Mouse (Mus musculus): ENCODE measurements around the gene Itgal. TPM values are rescaled to one million over a fixed set of nuclear protein-coding genes. Genes with fewer than 3 reads are reported as not detected.
"Not testable (repeated sequence)": the region's sequence is repeated elsewhere in the genome, so short reads cannot be mapped to it uniquely, and the experiment has no call there.

Itgal gene
- polyA plus RNA-seq (2015; fragmentation: Nextera tagmentation; extraction: Ambion mirVana) = 4.1 and 5.2 TPM in 2 replicates

DNA sequence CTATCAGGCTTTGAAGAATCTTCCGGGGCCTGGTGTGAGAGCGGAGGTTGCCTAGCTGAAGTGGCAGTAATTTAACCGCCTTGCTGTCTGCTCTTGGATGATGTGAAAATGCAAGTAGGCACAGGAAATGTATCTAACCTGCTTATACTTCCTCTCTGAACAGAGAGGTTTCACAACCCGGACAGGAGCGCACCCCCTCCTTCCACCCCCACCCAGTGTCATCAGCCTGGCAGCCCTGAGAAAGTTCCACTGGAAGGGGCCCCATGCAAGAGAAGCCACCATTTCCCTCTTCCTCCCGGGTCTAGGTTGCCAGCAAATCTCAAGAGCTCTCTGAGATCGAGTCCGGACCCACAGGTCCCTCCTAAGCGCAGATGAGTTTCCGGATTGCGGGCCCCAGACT, at the start of gene Itgal:
Gene Itgal, plus strand, starts transcription at position 163 of the 400 bp plus-strand sequence.
- Histone ChIP-seq H3K27me3 (no peaks in the 10 kb centered on the region), H3K9me3 (replicated peaks) (no peaks in the 10 kb centered on the region), H3K36me3 (no peaks in the 10 kb centered on the region), H3K27ac (peak within 1 kb of the TSS; percentile 19; the same call in 1 of the 2 replicates), H3K4me1 (replicated peaks) (peaks cover 13% of the 10 kb centered on the region), H3K4me3 (replicated peaks) (peak within 1 kb of the TSS; percentile 25), H3K9ac (0 out of 2 replicates have a peak within 1 kb of the TSS, but pooled peaks have one; percentile 33), H3K4me2 (peak within 1 kb of the TSS; percentile 42)
- DNase-seq = no peak
- no peak for ATAC-seq (ENCODE audit: low read depth)
- 29% methylated on average over 11 of the region's 11 CpGs for WGBS (ENCODE audit: insufficient replicate concordance)

DNA sequence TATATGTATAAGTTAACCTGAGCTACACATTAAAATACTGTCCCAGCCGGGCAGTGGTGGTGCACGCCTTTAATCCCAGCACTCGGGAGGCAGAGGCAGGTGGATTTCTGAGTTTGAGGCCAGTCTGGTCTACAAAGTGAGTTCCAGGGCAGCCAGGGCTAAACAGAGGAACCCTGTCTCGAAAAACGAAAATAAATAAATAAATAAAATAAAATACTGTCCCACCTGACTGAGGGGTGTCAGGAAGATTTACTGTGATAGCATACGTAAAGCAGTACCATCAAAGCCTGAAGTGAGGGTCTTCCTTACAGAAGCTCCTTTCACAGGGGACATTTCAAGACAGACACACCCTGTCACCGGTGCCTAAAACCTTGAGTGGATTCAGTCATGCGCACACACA, 45.5 kb upstream of the Itgal start:
- not testable (repeated sequence) for ATAC-seq (ENCODE audit: low read depth); H3K27ac ChIP-seq; H3K27me3 ChIP-seq; H3K4me2 ChIP-seq; DNase-seq; H3K9ac ChIP-seq; H3K4me3 ChIP-seq (replicated peaks); H3K9me3 ChIP-seq (replicated peaks)
- H3K36me3 ChIP-seq = peaks cover 34% of the 10 kb centered on the region
- H3K4me1 ChIP-seq (replicated peaks) = peaks cover 44% of the 10 kb centered on the region
- whole genome bisulfite sequencing (ENCODE audit: insufficient replicate concordance) = 82% methylated on average over 8 of the region's 8 CpGs

DNA sequence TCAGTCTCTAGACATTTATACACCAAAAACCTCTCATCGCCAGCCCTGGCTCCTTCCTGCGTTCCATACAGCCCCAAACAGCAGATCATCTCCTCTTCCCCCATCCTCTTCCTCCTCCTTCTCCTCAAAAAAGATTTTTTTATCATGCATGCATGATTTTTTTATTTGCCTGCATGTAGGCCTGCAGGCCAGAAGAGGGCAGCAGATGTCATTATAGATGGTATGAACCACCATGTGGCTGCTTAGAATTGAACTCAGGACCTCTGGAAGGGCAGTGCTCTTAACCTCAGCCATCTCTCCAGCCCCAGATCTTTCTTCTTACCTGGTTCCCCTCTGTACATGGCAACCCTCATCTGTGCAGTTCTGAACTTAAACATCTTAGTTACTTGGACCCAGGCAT, 43.6 kb upstream of the Itgal start:
- Histone ChIP-seq H3K36me3 (peaks cover 29% of the 10 kb centered on the region), H3K9ac (no peak overlapping the region), H3K4me3 (replicated peaks) (no peak overlapping the region), H3K27ac (peak overlapping the region; percentile 94), H3K9me3 (replicated peaks) (no peaks in the 10 kb centered on the region), H3K27me3 (no peaks in the 10 kb centered on the region), H3K4me1 (replicated peaks) (peaks cover 43% of the 10 kb centered on the region), H3K4me2 (no peak overlapping the region)
- WGBS (ENCODE audit: insufficient replicate concordance) = 62% methylated on average over 2 of the region's 2 CpGs
- DNase-seq = no peak
- no peak for ATAC-seq (ENCODE audit: low read depth)

DNA sequence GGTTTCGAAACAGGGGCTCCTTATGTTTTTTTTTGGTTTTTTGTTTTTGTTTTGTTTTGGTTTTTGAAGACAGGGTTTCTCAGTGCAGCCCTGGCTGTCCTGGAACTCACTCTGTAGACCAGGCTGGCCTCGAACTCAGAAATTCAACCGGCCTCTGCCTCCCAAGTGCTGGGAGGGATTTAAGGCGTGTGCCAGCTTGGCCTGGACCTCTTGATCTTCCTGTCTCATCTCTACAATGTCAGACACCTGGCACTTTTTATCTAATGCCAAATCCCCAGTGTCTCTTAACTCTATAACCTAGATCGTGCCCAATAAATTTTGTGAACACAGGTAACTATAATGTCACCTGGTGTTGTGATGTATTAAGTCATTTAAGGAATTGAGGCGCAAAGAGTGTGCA, 42.7 kb upstream of the Itgal start:
- DNase-seq = no peak
- H3K4me3 ChIP-seq (replicated peaks) = peak overlapping the region; percentile 77
- no peak for ATAC-seq (ENCODE audit: low read depth)
- H3K27ac ChIP-seq = peak overlapping the region; percentile 94
- peaks cover 52% of the 10 kb centered on the region for H3K4me1 ChIP-seq (replicated peaks)
- H3K9me3 ChIP-seq (replicated peaks) = no peaks in the 10 kb centered on the region
- WGBS (ENCODE audit: insufficient replicate concordance) = 69% methylated on average over 6 of the region's 6 CpGs
- no peaks in the 10 kb centered on the region for H3K27me3 ChIP-seq
- H3K9ac ChIP-seq = peak overlapping the region; percentile 82
- peak overlapping the region; percentile 97 for H3K4me2 ChIP-seq
- H3K36me3 ChIP-seq = peaks cover 32% of the 10 kb centered on the region

DNA sequence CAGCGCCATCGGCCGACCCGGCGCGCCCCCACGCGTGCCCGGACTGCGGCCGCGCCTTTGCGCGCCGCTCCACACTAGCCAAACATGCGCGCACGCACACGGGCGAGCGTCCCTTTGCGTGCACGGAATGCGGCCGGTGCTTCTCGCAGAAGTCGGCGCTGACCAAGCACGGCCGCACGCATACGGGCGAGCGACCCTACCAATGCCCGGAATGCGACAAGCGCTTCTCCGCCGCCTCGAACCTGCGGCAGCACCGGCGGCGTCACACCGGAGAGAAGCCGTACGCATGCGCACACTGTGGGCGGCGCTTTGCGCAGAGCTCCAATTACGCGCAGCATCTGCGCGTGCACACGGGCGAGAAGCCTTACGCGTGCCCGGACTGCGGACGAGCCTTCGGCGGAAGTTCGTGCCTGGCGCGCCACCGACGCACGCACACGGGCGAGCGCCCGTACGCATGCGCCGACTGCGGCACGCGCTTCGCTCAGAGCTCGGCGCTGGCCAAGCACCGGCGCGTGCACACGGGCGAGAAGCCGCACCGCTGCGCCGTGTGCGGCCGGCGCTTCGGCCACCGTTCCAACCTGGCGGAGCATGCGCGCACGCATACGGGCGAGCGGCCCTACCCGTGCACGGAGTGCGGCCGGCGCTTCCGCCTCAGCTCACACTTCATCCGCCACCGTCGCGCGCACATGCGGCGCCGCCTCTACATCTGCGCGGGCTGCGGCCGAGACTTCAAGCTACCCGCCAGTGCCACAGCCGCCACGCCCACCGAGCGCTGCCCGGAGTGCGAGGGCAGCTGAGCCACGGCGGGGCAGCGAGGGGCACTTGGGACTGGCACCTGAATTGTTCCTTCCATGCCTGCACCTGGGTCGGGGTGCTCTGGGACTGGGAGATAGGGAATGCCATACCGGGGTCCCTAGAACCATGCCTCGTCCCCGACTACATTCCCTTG, 42.0 kb upstream of the Itgal start:
- WGBS (ENCODE audit: insufficient replicate concordance) = under 1% methylated on average over 136 of the region's 136 CpGs
- Histone ChIP-seq H3K4me2 (peak overlapping the region; percentile 97), H3K4me1 (replicated peaks) (peaks cover 59% of the 10 kb centered on the region), H3K27me3 (no peaks in the 10 kb centered on the region), H3K4me3 (replicated peaks) (peak overlapping the region; percentile 77), H3K9me3 (replicated peaks) (no peaks in the 10 kb centered on the region), H3K36me3 (peaks cover 32% of the 10 kb centered on the region), H3K9ac (peak overlapping the region; percentile 82), H3K27ac (peak overlapping the region; percentile 94)
- peak; percentile 91 for DNase-seq
- peak; percentile 89 for ATAC-seq (ENCODE audit: low read depth)

DNA sequence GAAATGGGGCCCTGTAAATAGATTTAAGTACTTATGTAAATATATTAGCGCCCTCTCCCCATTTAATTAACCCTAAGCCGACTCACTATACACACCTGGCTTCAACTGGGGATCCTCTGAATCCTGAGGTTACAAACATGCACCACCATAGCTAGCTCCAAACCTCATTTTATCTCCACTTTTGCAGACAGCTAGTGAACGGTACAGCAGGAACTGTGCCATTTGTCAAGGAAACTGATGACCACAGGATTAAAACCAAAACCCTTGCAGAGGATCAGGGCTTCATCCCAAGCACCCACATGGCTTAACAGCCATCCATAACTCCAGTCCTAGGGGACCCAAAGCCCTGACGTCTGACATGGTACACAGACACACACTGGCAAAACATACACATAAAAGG, 41.1 kb upstream of the Itgal start:
- H3K4me3 ChIP-seq (replicated peaks) = peak overlapping the region; percentile 77
- H3K36me3 ChIP-seq = peaks cover 24% of the 10 kb centered on the region
- peak overlapping the region; percentile 82 for H3K9ac ChIP-seq
- WGBS (ENCODE audit: insufficient replicate concordance) = 15% methylated on average over 4 of the region's 4 CpGs
- no peak for ATAC-seq (ENCODE audit: low read depth)
- H3K27ac ChIP-seq = peak overlapping the region; percentile 94
- no peaks in the 10 kb centered on the region for H3K9me3 ChIP-seq (replicated peaks)
- DNase-seq = no peak
- H3K4me1 ChIP-seq (replicated peaks) = peaks cover 69% of the 10 kb centered on the region
- peak overlapping the region; percentile 97 for H3K4me2 ChIP-seq
- no peaks in the 10 kb centered on the region for H3K27me3 ChIP-seq

DNA sequence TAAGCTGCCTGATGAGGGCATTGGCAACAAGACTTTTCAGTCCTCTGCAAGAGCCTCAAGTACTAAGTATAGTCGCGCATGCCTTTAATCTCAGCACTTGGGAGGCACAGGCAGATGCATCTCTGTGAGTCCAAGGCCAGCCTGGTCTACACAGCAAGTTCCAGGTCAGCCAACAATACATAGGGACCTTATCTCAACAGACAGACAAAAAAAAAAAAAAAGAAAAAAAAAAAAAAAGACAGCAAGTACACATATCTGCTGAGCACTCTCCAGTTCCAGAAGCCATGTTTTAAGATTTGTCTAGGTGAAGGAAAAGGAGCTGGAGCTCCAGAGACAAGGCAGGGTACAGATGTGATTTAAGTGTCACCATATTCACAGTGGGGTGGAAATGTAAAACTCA, 40.1 kb upstream of the Itgal start:
- no peaks in the 10 kb centered on the region for H3K9me3 ChIP-seq (replicated peaks)
- DNase-seq (no peak), ATAC-seq (ENCODE audit: low read depth) (no peak)
- H3K4me1 ChIP-seq (replicated peaks) = peaks cover 73% of the 10 kb centered on the region
- peak overlapping the region; percentile 94; the same call in 1 of the 2 replicates for H3K27ac ChIP-seq
- peaks cover 20% of the 10 kb centered on the region for H3K36me3 ChIP-seq
- H3K27me3 ChIP-seq = no peaks in the 10 kb centered on the region
- H3K4me3 ChIP-seq (replicated peaks) = no peak overlapping the region
- H3K4me2 ChIP-seq = no peak overlapping the region
- whole genome bisulfite sequencing (ENCODE audit: insufficient replicate concordance) = 19% methylated on average over 2 of the region's 2 CpGs
- H3K9ac ChIP-seq = peak overlapping the region; percentile 82; the same call in 1 of the 2 replicates

DNA sequence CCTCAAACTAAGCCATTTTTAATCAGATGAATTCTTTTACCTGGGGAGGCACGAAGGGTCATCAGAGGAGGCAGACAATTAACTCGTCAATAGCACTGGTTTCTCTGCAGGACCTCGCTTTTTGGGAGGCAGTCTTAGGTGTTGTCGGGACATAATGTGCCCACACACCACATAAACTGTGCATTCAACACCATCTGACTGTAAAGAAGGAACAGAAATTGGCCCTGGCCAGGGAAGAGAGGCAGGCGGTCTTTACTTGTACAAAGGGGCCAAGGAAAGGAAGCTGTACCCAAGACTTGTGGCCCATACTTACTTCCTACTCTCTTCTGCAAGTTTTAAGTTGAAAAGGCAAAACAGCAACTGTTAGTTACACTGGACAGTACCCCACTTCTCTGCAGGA, 39.5 kb upstream of the Itgal start:
- H3K27ac ChIP-seq = peak overlapping the region; percentile 10; the same call in 1 of the 2 replicates
- DNase-seq (no peak), ATAC-seq (ENCODE audit: low read depth) (no peak)
- peaks cover 79% of the 10 kb centered on the region for H3K4me1 ChIP-seq (replicated peaks)
- H3K9ac ChIP-seq = no peak overlapping the region
- H3K4me2 ChIP-seq = no peak overlapping the region
- H3K9me3 ChIP-seq (replicated peaks) = no peaks in the 10 kb centered on the region
- H3K36me3 ChIP-seq = peaks cover 17% of the 10 kb centered on the region
- no peak overlapping the region for H3K4me3 ChIP-seq (replicated peaks)
- 73% methylated on average over 5 of the region's 5 CpGs for WGBS (ENCODE audit: insufficient replicate concordance)
- H3K27me3 ChIP-seq = no peaks in the 10 kb centered on the region

DNA sequence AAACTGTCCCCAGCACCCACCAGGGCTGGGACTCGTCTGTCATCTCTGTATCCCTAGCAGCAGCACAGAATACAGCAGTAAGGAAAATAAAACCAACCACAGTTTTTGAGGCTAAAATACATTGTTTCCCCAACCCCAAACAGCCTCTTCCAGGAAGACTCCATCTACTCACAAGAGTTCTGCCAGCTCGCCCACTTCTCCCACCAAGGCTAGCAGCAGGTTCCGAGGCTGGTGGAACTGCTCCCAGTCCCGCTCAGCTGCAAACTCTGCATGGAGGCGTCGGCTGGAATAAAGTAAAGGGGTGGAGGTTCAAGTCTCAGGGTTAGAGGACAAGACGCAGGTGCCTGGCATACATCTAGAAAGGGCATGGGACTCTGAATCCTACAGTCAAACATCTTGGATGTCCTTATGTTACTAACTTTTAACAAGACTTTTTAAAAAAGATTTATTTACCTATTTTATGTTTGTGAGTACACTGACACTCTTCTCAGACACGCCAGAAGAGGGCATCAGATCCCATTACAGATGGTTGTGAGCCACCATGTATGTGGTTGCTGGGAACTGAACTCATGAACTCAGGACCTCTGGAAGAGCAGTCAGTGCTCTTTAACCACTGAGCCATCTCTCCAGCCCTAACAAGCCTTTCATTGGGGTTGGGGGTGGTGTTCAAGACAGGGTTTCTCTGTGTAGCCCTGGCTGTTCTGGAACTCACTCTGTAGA, 36.7 kb upstream of the Itgal start:
- Histone ChIP-seq H3K9ac (peak overlapping the region; percentile 84; the same call in 1 of the 2 replicates), H3K27ac (peak overlapping the region; percentile 11; the same call in 1 of the 2 replicates), H3K4me1 (replicated peaks) (peaks cover 85% of the 10 kb centered on the region), H3K4me2 (peak overlapping the region; percentile 94), H3K4me3 (replicated peaks) (peak overlapping the region; percentile 80), H3K27me3 (no peaks in the 10 kb centered on the region), H3K36me3 (peaks cover 16% of the 10 kb centered on the region), H3K9me3 (replicated peaks) (no peaks in the 10 kb centered on the region)
- DNase-seq (no peak), ATAC-seq (ENCODE audit: low read depth) (no peak)
- WGBS (ENCODE audit: insufficient replicate concordance) = 62% methylated on average over 8 of the region's 8 CpGs

DNA sequence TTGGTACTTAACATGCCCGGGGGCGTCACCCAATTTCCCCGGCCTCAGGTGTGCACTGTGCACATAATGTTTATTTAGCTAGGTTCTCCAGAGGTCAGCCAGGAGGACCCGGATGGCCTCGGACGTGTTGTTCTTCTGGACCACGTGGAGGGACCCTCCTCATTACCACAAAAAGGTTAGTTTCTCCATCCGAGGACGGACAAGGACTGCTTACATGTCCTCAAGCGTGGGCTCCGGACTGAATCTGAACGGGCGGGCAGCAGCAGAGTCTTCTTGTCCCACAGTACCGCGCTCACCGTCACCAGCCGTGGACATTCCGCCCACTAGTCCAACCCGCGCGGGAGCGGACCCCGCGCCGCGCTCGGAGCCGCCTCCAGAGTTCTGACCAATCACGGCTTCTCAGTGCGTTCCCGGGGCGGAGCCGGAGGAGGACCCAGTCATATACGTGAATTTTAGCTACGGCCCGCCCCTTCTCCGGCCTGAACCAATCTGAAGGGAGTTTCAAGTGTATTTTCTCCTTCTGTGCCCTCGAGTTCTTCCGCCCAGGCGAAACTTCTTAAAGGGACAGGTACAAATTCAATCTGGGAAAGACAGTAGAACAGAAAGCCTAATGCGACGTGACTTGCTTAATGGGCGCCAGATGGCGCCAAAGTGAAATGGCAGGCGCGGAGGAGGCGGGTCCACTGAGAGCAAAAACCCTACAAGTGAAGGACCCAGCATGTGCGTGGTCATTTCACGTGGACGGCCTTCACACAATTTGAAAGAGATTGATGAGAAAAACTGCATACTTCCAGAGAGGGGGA, 35.5 kb upstream of the Itgal start, which contains the start of gene Dctpp1:
Gene Dctpp1, minus strand, starts transcription at position 401 of the 803 bp plus-strand sequence.
- peak within 1 kb of the TSS; percentile 94 for H3K4me2 ChIP-seq
- under 1% methylated on average over 50 of the region's 50 CpGs for WGBS (ENCODE audit: insufficient replicate concordance)
- peak; percentile 97 for DNase-seq

More for the DNA sequence above, 35.5 kb upstream of the Itgal start, which contains the start of gene Dctpp1:
- peaks cover 73% of the 10 kb centered on the region for H3K4me1 ChIP-seq (replicated peaks)
- peak within 1 kb of the TSS; percentile 80 for H3K4me3 ChIP-seq (replicated peaks)
- peaks cover 16% of the 10 kb centered on the region for H3K36me3 ChIP-seq
- ATAC-seq (ENCODE audit: low read depth) = peak; percentile 94
- H3K9ac ChIP-seq = peak within 1 kb of the TSS; percentile 84
- H3K9me3 ChIP-seq (replicated peaks) = no peaks in the 10 kb centered on the region
- H3K27ac ChIP-seq = peak within 1 kb of the TSS; percentile 67
- no peaks in the 10 kb centered on the region for H3K27me3 ChIP-seq
